Mouse (Mus musculus): ENCODE results near the gene Sept4.

DNA sequence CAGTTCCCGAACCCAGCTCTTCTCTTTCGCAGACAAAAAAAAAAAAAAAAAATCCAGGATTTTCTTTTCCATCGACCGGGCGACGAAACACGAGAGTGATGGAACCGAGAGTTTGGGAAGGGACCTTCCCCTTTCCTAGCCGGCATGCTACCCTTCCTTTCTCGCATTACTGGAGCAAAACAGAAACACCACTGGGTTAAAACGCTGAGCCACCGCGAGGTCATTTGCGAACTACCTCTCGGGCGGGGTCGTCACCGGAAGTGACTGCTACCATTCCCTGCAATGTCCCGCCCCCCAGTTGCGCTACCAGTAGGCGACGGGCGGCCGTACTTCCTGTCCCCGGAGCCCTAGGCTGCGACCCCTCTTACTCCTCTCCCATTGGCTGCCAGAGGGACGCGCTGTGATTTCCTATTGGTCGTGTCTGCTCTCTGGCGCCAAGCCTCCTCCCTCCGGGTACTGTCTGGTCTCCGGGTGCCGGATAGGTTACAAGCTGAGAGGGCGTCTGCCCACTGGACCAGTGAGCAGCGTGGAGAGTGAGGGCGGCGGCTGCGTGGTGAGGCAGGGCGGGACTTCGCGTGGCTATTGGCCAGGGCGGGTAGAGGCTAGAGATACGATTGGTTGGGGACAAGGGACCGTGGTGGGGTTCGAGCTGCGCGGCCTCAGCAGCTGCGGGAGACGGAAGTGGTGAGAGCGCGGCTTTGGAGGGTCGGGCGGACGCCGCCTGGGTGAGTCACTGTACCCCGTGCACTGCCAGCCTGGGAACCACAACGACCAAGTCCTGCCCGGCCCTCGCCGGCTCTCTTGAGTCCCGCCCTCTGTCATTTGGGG is 23.0 kb downstream of the Sept4 start, which contains the start of gene Mtmr4:
- no peak for TF ChIP-seq GATA1 (IDR thresholded peaks at IDR 0.05; ENCODE audit: low read length)
- no peak for TF ChIP-seq TAL1 (IDR thresholded peaks at IDR 0.05; ENCODE audit: low read length)

Data from erythroblast, embryonic 14.5 days (primary cell).